Mouse (Mus musculus) ZHBTc4 (cell line): ENCODE results near the gene Nfe2.
A peak's percentile ranks its signal among the peaks of the same experiment; 100 is the strongest.

Source experiments
- DNase-seq: peaks from one replicate; pipeline ENCODE4 v3.0.0-alpha.2; 2011; ENCODE audit warnings: low read depth, low spot score

Nfe2 gene

GRCm38 (mm10) chr15:103257790-103258728 is at the start of gene Nfe2:
Nfe2 (minus strand) TSS chr15:103258403.
- peak; percentile 46 for DNase-seq

GRCm38 (mm10) chr15:103307125-103307524 is 48.9 kb upstream of the Nfe2 start:
- peak; percentile 95 for DNase-seq

DNA sequence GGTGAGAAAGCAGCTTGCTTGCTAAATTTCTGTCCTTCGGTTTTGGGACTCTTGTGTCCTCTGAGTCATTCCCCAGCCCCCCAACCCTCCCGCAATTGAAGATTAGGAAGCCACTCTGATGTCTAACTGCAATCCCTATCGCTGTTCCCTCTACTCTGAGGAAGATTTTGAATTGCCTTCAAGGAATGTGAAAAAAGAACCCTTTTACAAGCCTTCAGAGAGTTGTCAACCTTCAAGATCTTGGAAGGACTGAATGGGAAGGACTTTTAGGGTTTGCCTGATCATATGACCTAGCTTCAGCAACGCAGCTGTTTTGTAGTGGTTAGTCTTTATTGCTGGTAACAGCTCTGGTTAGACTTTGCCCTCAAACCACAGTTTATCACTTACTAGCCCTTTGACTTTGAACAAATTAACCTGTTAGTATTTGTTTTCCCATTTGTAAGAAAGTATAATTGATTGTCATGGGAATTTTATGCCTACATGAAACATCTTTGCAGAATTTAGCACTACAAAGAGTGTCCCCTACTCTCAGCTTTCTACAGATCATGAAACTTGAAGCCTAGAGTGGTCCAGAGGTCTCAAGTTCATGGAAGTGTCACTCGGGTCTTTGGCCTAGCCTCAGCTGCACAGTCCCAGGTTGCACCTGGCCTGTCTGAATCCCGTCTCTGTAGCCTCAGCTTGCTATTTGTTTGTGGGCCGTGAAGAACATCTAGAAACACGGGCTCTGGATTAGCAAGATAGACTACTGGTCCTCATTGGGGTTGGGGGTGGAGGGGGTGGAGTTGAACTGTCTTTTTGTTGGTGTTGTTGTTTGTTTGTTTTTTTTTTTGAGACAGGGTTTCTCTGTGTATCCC is 47.8 kb upstream of the Nfe2 start:
- DNase-seq, result no peak

DNA sequence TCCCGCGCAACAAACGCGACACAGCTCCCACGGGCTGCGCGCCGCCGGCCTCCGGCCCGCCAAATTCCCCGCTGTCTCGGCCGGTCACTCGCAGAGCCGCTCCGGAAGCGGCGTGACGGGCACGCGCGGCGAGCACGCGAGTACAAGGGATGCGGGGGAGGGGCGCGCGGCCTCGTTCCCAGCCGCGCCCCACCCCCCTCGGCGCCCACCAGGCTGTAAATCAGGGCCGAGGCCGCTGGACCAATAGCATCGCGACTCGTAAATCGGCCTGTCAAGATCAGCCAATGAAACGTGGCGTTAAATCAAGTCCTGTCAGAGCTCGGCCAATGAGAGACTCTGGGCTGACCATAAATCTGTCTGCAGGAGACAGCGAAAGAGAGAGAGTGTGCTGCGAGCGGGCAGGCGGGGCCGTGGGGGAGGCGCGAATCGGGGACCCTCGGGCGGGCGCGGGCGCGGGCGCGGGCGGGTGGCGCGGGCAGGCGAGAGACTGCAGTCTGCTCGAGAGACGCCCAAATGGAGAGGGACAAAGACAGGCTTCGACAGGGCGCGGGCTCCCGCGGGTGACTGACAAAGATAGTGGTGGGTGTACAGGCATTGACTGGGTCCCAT is 47.0 kb upstream of the Nfe2 start:
- peak; percentile 99 for DNase-seq

- no peak for DNase-seq
These were observed 46.4 kb upstream of the Nfe2 start for GRCm38 (mm10) chr15:103304616-103304969.

DNA sequence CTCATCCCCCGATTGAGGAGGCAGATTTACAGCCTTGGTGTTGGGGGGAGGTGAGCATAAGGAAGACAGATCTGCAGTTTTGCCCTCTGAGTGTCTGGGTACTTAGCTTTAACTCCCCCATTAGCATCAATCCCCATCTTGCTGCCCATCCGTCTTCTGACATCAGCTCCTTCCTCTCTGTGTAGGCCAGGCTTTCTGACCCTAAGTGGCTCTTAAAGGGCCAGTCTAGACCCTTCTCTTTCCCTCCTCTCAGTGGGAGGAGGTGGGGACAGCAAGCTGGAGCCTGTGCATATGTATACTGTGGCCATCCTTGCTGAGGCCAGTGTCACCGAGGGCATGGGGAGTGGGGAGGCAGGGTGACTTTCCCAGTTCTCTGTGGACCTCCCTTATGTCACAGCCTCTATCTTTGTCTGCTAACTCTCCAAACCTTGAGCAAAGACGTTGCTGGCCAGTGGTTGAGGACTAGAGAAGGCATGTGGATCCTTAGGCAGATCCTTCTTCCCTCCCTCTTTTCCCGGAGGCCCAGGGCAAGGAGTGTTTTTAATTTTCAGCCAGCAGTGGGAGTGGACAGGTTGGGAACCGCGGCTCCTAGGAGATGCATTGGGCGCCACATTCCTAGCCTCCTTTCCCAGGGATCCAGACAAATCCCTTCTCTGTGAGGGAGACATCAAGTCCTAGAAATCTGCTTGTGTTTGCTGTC is 45.9 kb upstream of the Nfe2 start:
- no peak for DNase-seq

GRCm38 (mm10) chr15:103302341-103303021 is 44.3 kb upstream of the Nfe2 start:
- DNase-seq, result no peak

GRCm38 (mm10) chr15:103301547-103302340 is 43.5 kb upstream of the Nfe2 start:
- DNase-seq, result no peak

DNA sequence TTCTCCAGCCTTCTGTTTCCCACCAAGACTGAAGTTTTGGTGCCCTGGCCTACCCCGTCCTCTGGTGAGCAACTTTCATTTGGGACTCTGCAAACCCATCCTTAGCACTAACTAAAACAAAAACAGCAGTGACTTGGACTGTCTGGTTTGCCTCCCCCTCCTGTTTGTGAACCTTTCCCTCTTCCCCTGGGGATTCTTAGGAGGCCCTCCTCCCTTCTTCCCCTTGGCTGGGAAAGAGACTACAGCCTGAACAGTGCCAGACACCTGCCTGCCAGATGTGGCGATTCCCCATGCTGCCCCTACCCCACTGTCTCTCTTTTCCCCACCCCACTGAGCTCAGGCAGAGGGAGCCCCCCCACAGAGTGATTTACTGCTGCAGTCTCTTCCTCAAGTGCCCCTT is 42.8 kb upstream of the Nfe2 start:
- DNase-seq, result no peak

DNA sequence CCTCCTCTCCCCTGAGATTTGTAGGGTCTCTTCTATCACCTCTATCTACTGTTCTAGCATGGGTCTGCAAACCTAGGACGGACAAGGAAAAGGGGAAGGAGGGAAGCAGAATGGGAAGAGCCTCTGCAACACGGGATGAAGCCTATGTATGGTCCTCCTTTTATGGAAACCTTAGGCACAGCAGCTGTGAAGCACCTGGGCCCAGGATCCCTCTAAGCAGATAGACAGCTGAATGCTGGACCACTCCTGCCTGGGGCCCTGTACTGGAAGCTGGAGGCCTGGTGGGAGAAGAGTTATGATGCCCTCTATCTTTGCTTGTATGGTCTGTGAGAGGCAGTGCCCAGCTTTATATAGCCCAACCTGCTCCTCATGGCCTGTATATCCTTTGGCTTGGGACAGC is 42.4 kb upstream of the Nfe2 start:
- DNase-seq, result no peak

DNA sequence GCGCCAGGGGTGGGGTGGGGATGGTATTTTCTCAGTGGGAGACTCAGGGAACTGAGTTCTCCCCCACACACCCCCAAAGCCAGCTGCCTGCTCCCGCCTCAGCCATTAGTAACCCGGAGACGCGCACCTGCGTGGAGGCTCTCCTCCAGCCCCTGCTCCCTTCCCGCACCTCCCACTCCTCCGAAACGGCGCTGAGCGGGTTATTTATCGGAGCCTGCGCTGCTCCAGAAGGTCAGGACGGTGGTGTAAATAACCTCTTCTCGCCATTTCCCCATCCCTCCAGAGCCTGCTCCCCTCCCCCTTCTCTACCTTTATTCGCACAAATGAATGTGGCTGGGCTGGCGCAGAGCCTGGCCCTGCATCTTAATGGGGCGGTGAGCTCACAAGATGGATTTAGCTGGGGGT is 41.9 kb upstream of the Nfe2 start:
- DNase-seq, result no peak

DNA sequence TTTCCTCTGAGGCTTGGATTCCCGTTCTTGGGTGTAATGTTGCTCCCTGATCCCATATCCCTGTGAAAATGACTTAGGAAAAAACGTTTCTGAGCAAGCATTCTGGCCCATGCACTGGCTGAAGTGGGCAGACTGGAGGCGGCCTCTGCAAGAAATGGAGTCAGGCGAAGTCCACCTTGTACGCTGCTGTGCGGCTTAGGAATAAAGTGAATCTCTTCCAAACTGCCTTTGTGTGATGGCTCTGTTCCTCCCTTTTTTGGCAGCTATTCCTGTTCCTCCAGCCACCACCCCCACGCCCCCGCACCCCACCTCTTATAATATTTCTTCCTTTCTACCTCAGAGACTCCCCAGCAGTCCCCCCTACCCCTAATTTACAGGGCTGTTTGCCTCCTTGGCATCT is 41.4 kb upstream of the Nfe2 start:
- DNase-seq, result no peak

- no peak for DNase-seq
These were observed 40.8 kb upstream of the Nfe2 start for GRCm38 (mm10) chr15:103298861-103299616.

DNA sequence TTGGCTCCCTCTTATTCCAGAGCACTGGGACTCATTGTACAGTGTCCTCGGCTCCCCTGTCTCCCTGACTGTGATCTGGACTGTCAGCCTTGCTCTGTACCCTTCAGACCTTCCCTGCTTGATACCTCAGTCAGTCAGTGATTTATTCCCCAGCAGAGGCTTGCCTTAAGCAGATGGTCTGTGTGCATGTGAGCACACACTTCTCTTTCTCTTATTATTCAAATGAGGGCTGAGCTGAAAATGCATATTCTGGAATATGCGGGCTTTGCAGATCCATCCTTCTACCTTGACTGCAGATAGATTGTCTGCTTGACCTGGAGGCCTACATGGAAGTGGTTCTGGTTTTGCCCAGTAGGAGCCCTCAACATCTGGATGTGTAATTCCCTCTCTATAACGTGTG is 39.8 kb upstream of the Nfe2 start:
- no peak for DNase-seq

- DNase-seq, result no peak
These were observed 39.1 kb upstream of the Nfe2 start for GRCm38 (mm10) chr15:103297313-103297712.

- DNase-seq, result peak; percentile 48
These were observed 37.6 kb upstream of the Nfe2 start for GRCm38 (mm10) chr15:103295851-103296250.

GRCm38 (mm10) chr15:103294649-103295048 is 36.4 kb upstream of the Nfe2 start:
- no peak for DNase-seq

DNA sequence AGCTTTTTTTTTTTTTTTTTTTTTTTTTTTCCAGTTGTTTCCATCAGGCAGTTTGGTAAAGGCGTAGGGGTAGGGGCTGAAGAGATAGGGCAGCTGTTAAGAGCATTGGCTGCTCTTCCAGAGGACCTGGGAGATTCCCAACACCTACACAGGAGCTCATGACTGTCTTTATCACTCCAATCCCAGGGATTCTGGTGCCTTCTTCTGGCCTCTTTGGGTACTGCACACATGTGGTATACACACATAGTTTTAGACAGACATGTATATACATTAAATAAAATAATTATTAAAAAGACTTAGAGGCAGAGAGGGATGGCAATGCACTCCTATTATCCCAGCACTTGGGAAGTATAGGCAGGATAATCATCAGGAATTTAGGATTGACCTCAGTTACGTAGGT is 35.2 kb upstream of the Nfe2 start:
- peak; percentile 64 for DNase-seq

DNA sequence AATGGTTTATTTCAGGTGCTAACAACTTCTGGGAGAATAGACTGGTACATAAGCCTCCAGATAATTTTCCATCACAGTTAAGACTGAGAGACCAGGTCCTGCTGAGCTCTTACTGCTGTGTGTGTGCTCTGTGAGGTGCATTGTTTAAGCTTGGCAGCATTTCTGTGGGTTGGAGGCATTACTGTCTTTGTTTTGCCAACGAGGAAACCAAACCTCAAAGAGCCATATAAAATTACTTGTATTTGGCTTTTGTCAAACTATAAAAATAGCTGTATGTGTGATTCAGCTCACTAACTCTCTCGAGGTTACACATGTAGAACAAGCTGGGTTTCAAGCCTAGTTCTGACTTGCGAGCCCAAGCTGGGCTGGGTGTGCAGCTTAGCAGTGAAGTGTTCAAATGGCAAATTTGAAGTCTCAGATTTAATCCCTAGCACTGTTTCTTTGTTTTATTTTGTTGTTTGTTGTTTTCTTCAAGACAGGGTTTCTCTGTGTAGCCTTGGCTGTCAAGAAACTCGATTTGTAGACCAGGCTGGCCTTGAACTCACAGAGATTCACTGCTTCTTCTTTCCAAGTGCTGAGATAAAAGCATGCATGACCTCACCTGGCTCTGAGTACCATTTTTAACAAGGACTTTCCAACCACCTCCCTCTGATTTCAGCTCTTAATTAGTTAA is 34.6 kb upstream of the Nfe2 start:
- no peak for DNase-seq
